Comparison of ENCODE assay signal across 18 mouse cellular contexts in the genomic region with DNA sequence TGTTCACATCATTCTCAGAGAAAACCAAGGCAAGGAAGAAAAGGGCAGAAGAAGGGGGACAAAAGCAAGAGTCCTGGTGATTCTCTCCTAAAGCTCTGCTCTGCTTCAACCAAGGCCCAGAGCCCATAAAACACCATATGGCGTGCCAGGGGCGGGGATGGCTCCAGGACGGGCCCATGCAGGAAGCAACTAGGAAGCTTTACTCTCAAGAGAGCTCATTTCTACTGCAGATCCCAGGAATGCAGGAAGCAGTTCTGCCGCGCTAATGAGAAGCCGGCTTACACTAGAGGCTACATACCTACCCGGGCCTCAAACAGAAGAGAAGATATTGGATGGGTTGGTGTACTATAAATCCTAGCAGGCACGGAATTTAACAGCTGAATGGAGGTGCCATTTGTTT.
DNase-seq lines count a peak whose midpoint lies in the region; ATAC-seq lines count a peak whose summit lies in the region.
"Had no signal": no experiment of that assay in that cellular context is flagged by ENCODE, and none has a peak within 500 bp of the region (broad histone marks: within the 10 kb centered on the region; RNA-seq: fewer than 3 reads in every experiment).

No protein-coding gene starts in this region.

- H3K9ac ChIP-seq in kidney, embryonic 15.5 days: no peak overlapping the region
- H3K9ac ChIP-seq in midbrain, embryonic 15.5 days: no peak overlapping the region
- no peak overlapping the region for H3K9ac ChIP-seq in forebrain, embryonic 11.5 days (ENCODE audit: low read length)
- H3K9ac ChIP-seq: embryonic facial prominence, embryonic 12.5 days; forebrain, embryonic 12.5 days; heart, embryonic 12.5 days; hindbrain, embryonic 14.5 days had no signal

- ATAC-seq in kidney, embryonic 15.5 days (replicated peaks; ENCODE audit: low FRiP score): no peak
- ATAC-seq in midbrain, embryonic 15.5 days (replicated peaks): no peak
- no peak for ATAC-seq in forebrain, embryonic 11.5 days (replicated peaks; ENCODE audit: low FRiP score)
- ATAC-seq: forebrain, embryonic 16.5 days had no signal

- no peak overlapping the region for H3K27ac ChIP-seq in kidney, embryonic 15.5 days
- H3K27ac ChIP-seq in midbrain, embryonic 15.5 days: no peak overlapping the region
- no peak overlapping the region for H3K27ac ChIP-seq in forebrain, embryonic 11.5 days (ENCODE audit: low read depth, low read length)
- H3K27ac ChIP-seq: embryonic facial prominence, embryonic 12.5 days; forebrain, embryonic 12.5 days; hindbrain, embryonic 10.5 days; hindbrain, embryonic 14.5 days had no signal

- no peaks in the 10 kb centered on the region for H3K27me3 ChIP-seq in kidney, embryonic 15.5 days
- no peaks in the 10 kb centered on the region for H3K27me3 ChIP-seq in midbrain, embryonic 15.5 days (replicated peaks)
- no peaks in the 10 kb centered on the region for H3K27me3 ChIP-seq in forebrain, embryonic 11.5 days (ENCODE audit: control insufficient read depth, insufficient read depth, low read length)
- H3K27me3 ChIP-seq: embryonic facial prominence, embryonic 12.5 days; forebrain, embryonic 12.5 days; heart, embryonic 12.5 days had no signal

- no peaks in the 10 kb centered on the region for H3K36me3 ChIP-seq in kidney, embryonic 15.5 days
- H3K36me3 ChIP-seq in midbrain, embryonic 15.5 days (replicated peaks): no peaks in the 10 kb centered on the region
- H3K36me3 ChIP-seq in forebrain, embryonic 11.5 days (ENCODE audit: control insufficient read depth, insufficient read depth, low read length): no peaks in the 10 kb centered on the region
- H3K36me3 ChIP-seq: embryonic facial prominence, embryonic 12.5 days; forebrain, embryonic 12.5 days; heart, embryonic 12.5 days; hindbrain, embryonic 10.5 days had no signal

- no peaks in the 10 kb centered on the region for H3K9me3 ChIP-seq in kidney, embryonic 15.5 days (replicated peaks)
- H3K9me3 ChIP-seq in midbrain, embryonic 15.5 days: no peaks in the 10 kb centered on the region
- no peaks in the 10 kb centered on the region for H3K9me3 ChIP-seq in forebrain, embryonic 11.5 days (ENCODE audit: control insufficient read depth, low read length)
- H3K9me3 ChIP-seq: embryonic facial prominence, embryonic 12.5 days; forebrain, embryonic 12.5 days; heart, embryonic 12.5 days; hindbrain, embryonic 10.5 days had no signal

- no peak overlapping the region for H3K4me2 ChIP-seq in kidney, embryonic 15.5 days
- no peak overlapping the region for H3K4me2 ChIP-seq in midbrain, embryonic 15.5 days
- H3K4me2 ChIP-seq in forebrain, embryonic 11.5 days (ENCODE audit: low read depth, low read length, severe bottlenecking): no peak overlapping the region
- H3K4me2 ChIP-seq: embryonic facial prominence, embryonic 12.5 days; forebrain, embryonic 12.5 days; heart, embryonic 12.5 days; hindbrain, embryonic 14.5 days had no signal

- 27% methylated on average over 8 of the region's 8 CpGs for WGBS in kidney, embryonic 15.5 days
- WGBS in midbrain, embryonic 15.5 days: 78% methylated on average over 8 of the region's 8 CpGs
- 75% methylated on average over 8 of the region's 8 CpGs for WGBS in forebrain, embryonic 11.5 days

- peak; percentile 7 for DNase-seq in embryo, embryonic 11 days
- DNase-seq in embryo, embryonic 9.5 days (ENCODE audit: extremely low spot score): no peak
- DNase-seq in kidney, postnatal 10 days: peak; percentile 24
- DNase-seq in kidney, postnatal 4 days: peak; percentile 10 to 21
- no peak for DNase-seq in kidney, adult 18-20 months
- no peak for DNase-seq in forebrain, embryonic 11.5 days (ENCODE audit: low spot score)
- DNase-seq: adrenal gland, postnatal 10 days; cerebellum, adult 11-12 months; cerebellum, adult 9-10 months; gastrocnemius, postnatal 25 days had no signal

- no peaks in the 10 kb centered on the region for H3K4me1 ChIP-seq in kidney, embryonic 15.5 days
- H3K4me1 ChIP-seq in midbrain, embryonic 15.5 days: no peaks in the 10 kb centered on the region
- no peaks in the 10 kb centered on the region for H3K4me1 ChIP-seq in forebrain, embryonic 11.5 days (replicated peaks; ENCODE audit: control insufficient read depth, insufficient read depth, low read length)
- H3K4me1 ChIP-seq: embryonic facial prominence, embryonic 12.5 days; forebrain, embryonic 12.5 days; heart, embryonic 12.5 days; hindbrain, embryonic 10.5 days had no signal

- no peak overlapping the region for H3K4me3 ChIP-seq in kidney, embryonic 15.5 days (replicated peaks)
- H3K4me3 ChIP-seq in midbrain, embryonic 15.5 days: no peak overlapping the region
- no peak overlapping the region for H3K4me3 ChIP-seq in forebrain, embryonic 11.5 days (ENCODE audit: low read depth, low read length)
- H3K4me3 ChIP-seq: embryonic facial prominence, embryonic 12.5 days; forebrain, embryonic 12.5 days; heart, embryonic 12.5 days; hindbrain, embryonic 10.5 days had no signal

Comparison
In these comparisons a context has a peak if more than half of its experiments do, and no peak if none do; other contexts are left out.
1. DNase-seq: peak in embryo, embryonic 11 days (single experiment), kidney, postnatal 10 days (single experiment) and kidney, postnatal 4 days (2 of 2); none in embryo, embryonic 9.5 days (single experiment), kidney, adult 18-20 months (single experiment) and forebrain, embryonic 11.5 days (single experiment).